11 mouse cellular contexts compared by ENCODE assay signal in the genomic region with DNA sequence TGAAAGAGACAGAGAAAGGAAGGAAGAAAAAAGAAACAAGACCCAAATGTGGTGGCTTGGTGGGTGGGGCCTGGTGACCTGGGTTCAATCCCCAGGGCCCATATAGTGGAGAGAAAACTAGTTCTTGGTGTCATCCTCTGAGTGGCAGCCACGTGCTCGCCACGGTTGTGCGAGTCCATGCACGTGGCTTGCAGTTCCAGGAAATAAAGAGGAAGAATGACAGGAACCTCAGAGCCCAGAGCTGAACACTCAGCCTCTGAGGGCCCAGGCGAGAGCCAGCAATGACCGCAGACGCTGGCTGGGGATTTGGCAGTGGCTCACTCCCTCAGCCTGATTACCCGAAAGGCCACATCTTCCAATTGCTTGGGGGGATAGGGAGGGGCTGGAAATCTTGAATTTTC. TPM values are rescaled to one million over a fixed set of nuclear protein-coding genes. Genes with fewer than 3 reads are reported as not detected.
DNase-seq lines count a peak whose midpoint lies in the region; ATAC-seq and TF ChIP-seq lines count a peak whose summit lies in the region.
"Had no signal": no experiment of that assay in that cellular context is flagged by ENCODE, and none has a peak within 500 bp of the region (broad histone marks: within the 10 kb centered on the region; RNA-seq: fewer than 3 reads in every experiment).

No protein-coding gene starts in this region.

- no peaks in the 10 kb centered on the region for H3K27me3 ChIP-seq in kidney, adult 2 months (replicated peaks; ENCODE audit: control insufficient read depth, insufficient read depth, low read length)
- H3K27me3 ChIP-seq: midbrain, embryonic 15.5 days had no signal

- no peaks in the 10 kb centered on the region for H3K36me3 ChIP-seq in kidney, adult 2 months (ENCODE audit: control insufficient read depth, insufficient read depth, low read length)
- H3K36me3 ChIP-seq: midbrain, embryonic 15.5 days had no signal

- no peak overlapping the region for H3K27ac ChIP-seq in kidney, adult 2 months (ENCODE audit: insufficient read depth, low read depth, low read length)
- H3K27ac ChIP-seq: hindbrain, postnatal 0 days; liver, embryonic 14.5 days; midbrain, embryonic 15.5 days had no signal

- TF ChIP-seq POLR2A in kidney, adult 2 months (IDR thresholded peaks at IDR 0.05; ENCODE audit: low read depth, low read length) = no peak

- no peak overlapping the region for H3K4me3 ChIP-seq in kidney, adult 2 months (ENCODE audit: insufficient read depth, low read depth, low read length)
- H3K4me3 ChIP-seq: midbrain, embryonic 15.5 days had no signal

- no peak for TF ChIP-seq CTCF in kidney, adult 2 months (conservative IDR thresholded peaks at IDR 0.05; ENCODE audit: insufficient read depth, insufficient read length, low read depth, low read length)

- ATAC-seq in common myeloid progenitor, adult 5-6 weeks (replicated peaks; ENCODE audit: low read depth, poor library complexity, severe bottlenecking) = peak; percentile 36; the same call in 1 of the 2 replicates
- no peak for ATAC-seq in CD4-positive, CD25-positive, alpha-beta regulatory T cell, adult 4 months
- ATAC-seq: forebrain, embryonic 16.5 days; hindbrain, postnatal 0 days; midbrain, embryonic 15.5 days had no signal

- peak; percentile 9 for DNase-seq in kidney, postnatal 10 days
- DNase-seq in kidney, adult 2 months = no peak
- peak; percentile 61 to 70 for DNase-seq in B cell, adult 2 months
- peak; percentile 14 to 41 for DNase-seq in lung, postnatal 4 days
- no peak for DNase-seq in embryo, embryonic 10 days (ENCODE audit: low spot score)

- no peaks in the 10 kb centered on the region for H3K4me1 ChIP-seq in kidney, adult 2 months (ENCODE audit: control insufficient read depth, insufficient read depth, low read length)
- H3K4me1 ChIP-seq: midbrain, embryonic 15.5 days had no signal

- WGBS in kidney, adult 2 months = 64% methylated on average over 9 of the region's 9 CpGs

RNA-seq across cellular contexts. Expression of a gene that starts 30.7 kb away (rescaled TPM):
- polyA plus RNA-seq in kidney, adult 2 months (2012; rRNA removed) = 8.3 and 11.2 TPM in 2 replicates
- not detected in 2 replicates for total RNA-seq in common myeloid progenitor, adult 5-6 weeks (2017)
- under 1 TPM in 1 of 2 experiments, not detected in 1; 0.16 TPM for polyA plus RNA-seq in CD4-positive, CD25-positive, alpha-beta regulatory T cell, adult 4 months (2017; shearing (Covaris generic))

Comparison
In these comparisons a context has a peak if more than half of its experiments do, and no peak if none do; other contexts are left out.
1. DNase-seq: peak in kidney, postnatal 10 days (single experiment), B cell, adult 2 months (2 of 2) and lung, postnatal 4 days (2 of 2); none in kidney, adult 2 months (single experiment) and embryo, embryonic 10 days (single experiment).